Mouse (Mus musculus) activated CD4-positive, CD25-positive, alpha-beta regulatory T cell, adult 9 weeks (primary cell): Measurements from ENCODE around the gene Gkn1. TPM values are rescaled to one million over a fixed set of nuclear protein-coding genes. Genes with fewer than 3 reads are reported as not detected.

Source experiments
- polyA plus RNA-seq: library from polyadenylated mRNA; unstranded; fragments of 100-300 nt; shearing (Covaris generic); gene quantifications from one replicate; pipeline ENCODE4 v1.2.1, GENCODE M21; 2017

The Gkn1 gene
- polyA plus RNA-seq = not detected

DNA sequence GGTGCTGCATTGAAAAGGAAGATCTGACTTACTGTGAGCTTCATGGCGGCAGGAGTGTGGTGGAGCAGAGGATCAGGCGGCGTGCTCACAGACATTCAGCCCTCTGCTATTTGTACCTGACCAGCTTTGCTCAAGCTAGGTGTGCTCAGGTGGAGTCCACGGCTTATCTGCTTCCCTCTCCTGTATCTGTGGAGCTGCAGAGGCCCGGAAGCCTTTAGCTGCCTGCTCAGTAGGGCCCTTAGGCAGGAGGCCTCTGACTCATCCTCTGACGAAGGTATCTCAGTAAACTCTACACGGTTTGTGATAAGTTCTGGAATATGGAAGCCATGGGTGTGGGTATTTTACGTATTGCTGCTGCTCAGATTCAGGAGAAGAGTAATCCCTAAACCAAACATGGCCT is at the start of gene Gkn1:
Gene Gkn1 (minus strand): TSS at position 114 of the 400 bp plus-strand sequence.

DNA sequence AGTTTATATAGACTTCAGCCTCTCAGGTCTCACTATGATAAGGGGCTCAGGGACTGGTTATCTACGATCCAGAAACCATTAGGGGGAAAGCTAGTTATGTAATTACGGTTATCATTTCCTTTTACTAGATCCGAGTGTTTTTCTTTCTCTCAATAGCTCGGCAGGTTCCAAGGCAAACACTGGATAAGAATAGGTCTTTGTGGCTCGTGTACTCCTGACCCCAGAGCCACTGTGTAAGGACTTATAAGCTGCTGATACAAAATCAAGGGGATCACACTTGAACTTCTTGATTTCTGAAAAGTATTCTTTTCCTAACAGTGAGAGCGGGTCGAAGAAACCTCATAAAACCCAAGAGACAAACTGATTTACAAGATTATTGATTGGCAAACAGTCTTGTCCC is 38.1 kb upstream of the Gkn1 start, which contains the start of gene Gkn3:
Gene Gkn3 (minus strand): TSS at position 59 of the 400 bp plus-strand sequence.

DNA sequence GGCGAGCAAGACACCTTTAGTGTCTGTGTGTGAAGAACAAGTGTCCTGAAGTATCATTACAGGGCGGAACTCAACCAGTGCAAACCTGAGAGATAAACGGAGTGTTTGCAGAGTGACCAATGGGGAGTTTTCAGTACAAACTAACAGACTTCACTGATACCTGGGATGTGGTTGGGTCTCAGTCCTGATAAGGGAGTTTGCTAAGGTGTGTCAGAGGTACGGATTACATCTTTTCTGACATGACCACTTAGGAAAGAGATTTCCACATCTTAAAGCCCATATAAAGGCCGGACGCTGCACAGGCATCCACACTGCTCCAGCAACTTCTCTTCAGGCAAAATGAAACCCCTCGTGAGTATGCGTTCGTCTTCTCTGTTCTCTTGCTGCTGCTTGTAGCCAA is 22.3 kb upstream of the Gkn1 start, which contains the start of gene Gkn2:
Gene Gkn2 (plus strand): TSS at position 301 of the 400 bp plus-strand sequence.

DNA sequence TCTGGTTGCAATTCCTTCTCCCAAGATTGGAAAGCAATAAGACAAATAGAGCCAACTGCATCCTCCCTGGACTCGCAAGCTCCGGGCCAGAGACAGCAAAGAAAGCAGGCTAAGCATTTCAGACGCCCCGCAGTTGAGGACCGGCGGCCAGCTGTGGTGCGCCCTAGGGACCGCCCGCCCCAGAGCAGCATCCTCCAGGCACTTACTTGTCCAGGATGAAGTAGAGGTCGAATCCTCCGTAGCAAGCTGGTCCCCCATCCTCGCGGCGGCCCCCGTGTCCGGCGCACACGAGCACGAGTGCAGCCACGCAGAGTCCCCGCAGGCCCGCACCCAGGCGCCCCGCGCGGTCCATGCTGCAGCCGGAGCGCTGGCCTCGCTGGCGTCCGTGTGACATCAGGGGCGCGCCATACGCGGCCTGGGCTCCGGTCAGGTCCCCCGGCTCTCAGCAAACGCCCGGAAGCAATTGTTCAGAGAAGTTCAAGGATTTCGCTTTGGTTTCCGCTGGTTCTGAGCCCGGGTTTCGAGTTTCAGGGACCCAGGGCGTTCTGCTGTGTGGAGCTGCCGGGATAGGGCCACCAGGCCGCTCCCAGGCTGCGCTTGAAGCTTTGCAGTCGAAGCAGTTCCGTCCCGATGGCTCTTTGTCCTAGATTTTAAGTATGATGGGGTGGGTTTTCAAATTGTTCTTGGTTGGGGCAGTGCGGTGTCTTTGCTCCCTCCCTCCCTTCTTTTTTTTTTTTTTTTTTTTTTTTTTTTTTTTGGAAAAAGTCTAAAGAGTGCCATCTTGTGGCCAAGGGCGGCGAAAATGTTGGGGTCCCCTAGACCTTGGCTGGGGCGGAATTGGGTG is 15.4 kb downstream of the Gkn1 start, which contains the start of gene Antxr1:
Gene Antxr1 (minus strand): TSS at position 731 of the 844 bp plus-strand sequence.

Other genes with a start within 250 kb of the Gkn1 start
- 0.26 TPM for gene D6Ertd527e, start 246.2 kb downstream of the Gkn1 start, polyA plus RNA-seq
- gene Antxr1, start 15.1 kb downstream of the Gkn1 start, polyA plus RNA-seq = 0.21 TPM
- gene Gkn2, start 22.4 kb upstream of the Gkn1 start, polyA plus RNA-seq = not detected
- gene Gkn3, start 38.0 kb upstream of the Gkn1 start, polyA plus RNA-seq = not detected
- gene Bmp10, start 78.1 kb upstream of the Gkn1 start, polyA plus RNA-seq = not detected
- 183 TPM for gene Arhgap25, start 182.3 kb upstream of the Gkn1 start, polyA plus RNA-seq
- 0.13 TPM for gene Prokr1, start 239.8 kb upstream of the Gkn1 start, polyA plus RNA-seq